8 mouse cellular contexts compared by ENCODE assay signal in genomic region chr13:119690876-119691620, GRCm38 (mm10). TPM values are rescaled to one million over a fixed set of nuclear protein-coding genes. Genes with fewer than 3 reads are reported as not detected.
DNase-seq lines count a peak whose midpoint lies in the region; ATAC-seq and TF ChIP-seq lines count a peak whose summit lies in the region.

No protein-coding gene starts in this region.

- H3K9ac ChIP-seq in intestine, embryonic 15.5 days = peak overlapping the region; percentile 95

- intact Hi-C loops in left cerebral cortex, postnatal 36 days (cut with DNase I) = loop anchor here (5.0 kb wide), 3 partner anchors 44 to 101 kb away; partner anchors contain the start of genes Nim1k and Zfp131

- H3K36me3 ChIP-seq in G1E (replicated peaks) = peaks cover 24% of the 10 kb centered on the region
- 0 out of 2 replicates have a peak, but pooled peaks cover 6% of the 10 kb centered on the region for H3K36me3 ChIP-seq in intestine, embryonic 15.5 days

- H3K4me2 ChIP-seq in intestine, embryonic 15.5 days (replicated peaks) = peak overlapping the region; percentile 72

- DNase-seq in cerebellum, adult 11 months = peak; percentile 30
- no peak for DNase-seq in G1E (ENCODE audit: low spot score)
- peak; percentile 25 for DNase-seq in embryo, embryonic 10 days (ENCODE audit: low spot score)
- DNase-seq in testis, postnatal 14 days (ENCODE audit: low spot score) = peak; percentile 45
- DNase-seq in left cerebral cortex, postnatal 36 days (ENCODE audit: low spot score in 2 of 2) = no peak

- H3K27me3 ChIP-seq in G1E (ENCODE audit: insufficient read depth, low read length) = no peaks in the 10 kb centered on the region
- no peaks in the 10 kb centered on the region for H3K27me3 ChIP-seq in intestine, embryonic 15.5 days (replicated peaks)

- TF ChIP-seq CTCF in G1E (IDR thresholded peaks at IDR 0.05; ENCODE audit: low read depth, low read length) = no peak

- H3K4me3 ChIP-seq in G1E (ENCODE audit: low read depth, low read length) = peak overlapping the region; percentile 96
- peak overlapping the region; percentile 87 for H3K4me3 ChIP-seq in intestine, embryonic 15.5 days (replicated peaks)

- 1% methylated on average over 7 of the region's 7 CpGs for WGBS in intestine, embryonic 15.5 days

- peak overlapping the region; percentile 98 for H3K27ac ChIP-seq in intestine, embryonic 15.5 days

- H3K9me3 ChIP-seq in G1E (replicated peaks) = no peaks in the 10 kb centered on the region
- H3K9me3 ChIP-seq in intestine, embryonic 15.5 days = no peaks in the 10 kb centered on the region

- H3K4me1 ChIP-seq in G1E (ENCODE audit: insufficient read depth, low read depth, low read length) = peaks cover 48% of the 10 kb centered on the region
- peaks cover 13% of the 10 kb centered on the region for H3K4me1 ChIP-seq in intestine, embryonic 15.5 days (replicated peaks)

- no peak for ATAC-seq in cerebellum, adult (ENCODE audit: insufficient number of reproducible peaks, low FRiP score, low TSS enrichment)
- ATAC-seq in G1E (ENCODE audit: extremely low read depth, insufficient number of reproducible peaks, low FRiP score, poor library complexity, severe bottlenecking) = no peak
- no peak; the same call in 1 of the 2 replicates for ATAC-seq in intestine, embryonic 15.5 days
- peak; percentile 8; the same call in 1 of the 2 replicates for ATAC-seq in megakaryocyte, adult 5-6 weeks (ENCODE audit: poor library complexity, severe bottlenecking)

RNA-seq across cellular contexts. Expression of gene Hmgcs1, which starts 0.9 kb away (rescaled TPM):
- 68.6 and 78.9 TPM in 2 replicates for total RNA-seq in G1E (2014; fragmentation: Nextera tagmentation)
- 259 and 314 TPM in 2 replicates for total RNA-seq in G1E (2017)
- 9.4 and 14.6 TPM in 2 replicates for polyA plus RNA-seq in G1E (2012)
- 235 and 254 TPM in 2 replicates for polyA plus RNA-seq in intestine, embryonic 15.5 days (2015; fragmentation: Nextera tagmentation; extraction: Ambion mirVana)
- total RNA-seq in megakaryocyte, adult 5-6 weeks (2015) = 27.6 and 29.7 TPM in 2 replicates
- total RNA-seq in megakaryocyte, adult 5-6 weeks (2017) = 36.9 and 40.8 TPM in 2 replicates
- total RNA-seq in left cerebral cortex, postnatal 36 days (2021) = 100 to 1,000 TPM; 247 to 296 TPM

Comparison
In these comparisons a context has a peak if more than half of its experiments do, and no peak if none do; other contexts are left out.
1. DNase-seq: peak in cerebellum, adult 11 months (single experiment), embryo, embryonic 10 days (single experiment) and testis, postnatal 14 days (single experiment); none in G1E (single experiment) and left cerebral cortex, postnatal 36 days (0 of 2).